Mouse (Mus musculus): ENCODE measurements at regions not wholly inside any gene's neighbourhood (a gene's known extent, or its start where the extent isn't known, plus 50 kb on each side); places are given as distances from the start of the nearest gene placed in this dataset.

- Histone ChIP-seq H3K4me1 (ENCODE audit: control insufficient read depth, insufficient read depth, low read length) (no peaks in the 10 kb centered on the region), H3K9ac (ENCODE audit: low read depth, low read length) (no peak overlapping the region), H3K27ac (no peak overlapping the region), H3K27me3 (ENCODE audit: control insufficient read depth, insufficient read depth, low read length) (no peaks in the 10 kb centered on the region), H3K4me3 (no peak overlapping the region), H3K36me3 (ENCODE audit: control insufficient read depth, insufficient read depth, low read length) (no peaks in the 10 kb centered on the region), H3K79me2 (replicated peaks; ENCODE audit: control insufficient read depth, insufficient read depth, low read length) (no peaks in the 10 kb centered on the region)
- TF ChIP-seq EP300 (IDR thresholded peaks at IDR 0.05; ENCODE audit: insufficient read depth, low read depth, low read length) (no peak), POLR2A (IDR thresholded peaks at IDR 0.05; ENCODE audit: insufficient read depth, low read depth, low read length) (no peak), CTCF (IDR thresholded peaks at IDR 0.05) (no peak)
- intact Hi-C loops (cut with DNase I), result no loop called here
- DNase-seq, result no peak
Measured at GRCm38 (mm10) chr5:12639549-12639948, 256.4 kb downstream of the Sema3d start.

GRCm38 (mm10) chr5:12646269-12646668, 263.1 kb downstream of the Sema3d start:
- Histone ChIP-seq H3K27me3 (ENCODE audit: control insufficient read depth, insufficient read depth, low read length) (no peaks in the 10 kb centered on the region), H3K36me3 (ENCODE audit: control insufficient read depth, insufficient read depth, low read length) (no peaks in the 10 kb centered on the region), H3K27ac (no peak overlapping the region), H3K79me2 (replicated peaks; ENCODE audit: control insufficient read depth, insufficient read depth, low read length) (no peaks in the 10 kb centered on the region), H3K4me1 (ENCODE audit: control insufficient read depth, insufficient read depth, low read length) (no peaks in the 10 kb centered on the region), H3K9ac (ENCODE audit: low read depth, low read length) (no peak overlapping the region), H3K4me3 (no peak overlapping the region)
- 88% methylated on average over 2 of the region's 2 CpGs for WGBS
- TF ChIP-seq CTCF (IDR thresholded peaks at IDR 0.05) (no peak), EP300 (IDR thresholded peaks at IDR 0.05; ENCODE audit: insufficient read depth, low read depth, low read length) (no peak), POLR2A (IDR thresholded peaks at IDR 0.05; ENCODE audit: insufficient read depth, low read depth, low read length) (no peak)
- intact Hi-C loops (cut with DNase I), result no loop called here
- no peak for DNase-seq

GRCm38 (mm10) chr5:12673666-12674065, 290.5 kb downstream of the Sema3d start:
- no peaks in the 10 kb centered on the region for H3K27me3 ChIP-seq (ENCODE audit: control insufficient read depth, insufficient read depth, low read length)
- no peaks in the 10 kb centered on the region for H3K79me2 ChIP-seq (replicated peaks; ENCODE audit: control insufficient read depth, insufficient read depth, low read length)
- no peak overlapping the region for H3K4me3 ChIP-seq
- no peaks in the 10 kb centered on the region for H3K4me1 ChIP-seq (ENCODE audit: control insufficient read depth, insufficient read depth, low read length)
- TF ChIP-seq CTCF (IDR thresholded peaks at IDR 0.05), result no peak
- TF ChIP-seq EP300 (IDR thresholded peaks at IDR 0.05; ENCODE audit: insufficient read depth, low read depth, low read length), result no peak
- no peak for TF ChIP-seq POLR2A (IDR thresholded peaks at IDR 0.05; ENCODE audit: insufficient read depth, low read depth, low read length)
- no peak for DNase-seq
- H3K36me3 ChIP-seq (ENCODE audit: control insufficient read depth, insufficient read depth, low read length), result no peaks in the 10 kb centered on the region
- no peak overlapping the region for H3K9ac ChIP-seq (ENCODE audit: low read depth, low read length)
- no peak overlapping the region for H3K27ac ChIP-seq
- intact Hi-C loops (cut with DNase I), result no loop called here
- 71% methylated on average over 2 of the region's 2 CpGs for WGBS

GRCm38 (mm10) chr5:12674134-12674533, 290.9 kb downstream of the Sema3d start:
- TF ChIP-seq POLR2A (IDR thresholded peaks at IDR 0.05; ENCODE audit: insufficient read depth, low read depth, low read length) (no peak), CTCF (IDR thresholded peaks at IDR 0.05) (no peak), EP300 (IDR thresholded peaks at IDR 0.05; ENCODE audit: insufficient read depth, low read depth, low read length) (no peak)
- no peak overlapping the region for H3K9ac ChIP-seq (ENCODE audit: low read depth, low read length)
- H3K4me3 ChIP-seq, result no peak overlapping the region
- WGBS, result 90% methylated on average over 4 of the region's 4 CpGs
- H3K79me2 ChIP-seq (replicated peaks; ENCODE audit: control insufficient read depth, insufficient read depth, low read length), result no peaks in the 10 kb centered on the region
- H3K4me1 ChIP-seq (ENCODE audit: control insufficient read depth, insufficient read depth, low read length), result no peaks in the 10 kb centered on the region
- H3K36me3 ChIP-seq (ENCODE audit: control insufficient read depth, insufficient read depth, low read length), result no peaks in the 10 kb centered on the region
- no peaks in the 10 kb centered on the region for H3K27me3 ChIP-seq (ENCODE audit: control insufficient read depth, insufficient read depth, low read length)
- H3K27ac ChIP-seq, result no peak overlapping the region
- DNase-seq, result no peak
- intact Hi-C loops (cut with DNase I), result no loop called here

- Histone ChIP-seq H3K79me2 (replicated peaks; ENCODE audit: control insufficient read depth, insufficient read depth, low read length) (no peaks in the 10 kb centered on the region), H3K36me3 (ENCODE audit: control insufficient read depth, insufficient read depth, low read length) (no peaks in the 10 kb centered on the region), H3K4me3 (no peak overlapping the region), H3K27me3 (ENCODE audit: control insufficient read depth, insufficient read depth, low read length) (no peaks in the 10 kb centered on the region), H3K4me1 (ENCODE audit: control insufficient read depth, insufficient read depth, low read length) (no peaks in the 10 kb centered on the region), H3K27ac (no peak overlapping the region), H3K9ac (ENCODE audit: low read depth, low read length) (no peak overlapping the region)
- intact Hi-C loops (cut with DNase I), result no loop called here
- TF ChIP-seq EP300 (IDR thresholded peaks at IDR 0.05; ENCODE audit: insufficient read depth, low read depth, low read length) (no peak), CTCF (IDR thresholded peaks at IDR 0.05) (no peak), POLR2A (IDR thresholded peaks at IDR 0.05; ENCODE audit: insufficient read depth, low read depth, low read length) (no peak)
- DNase-seq, result no peak
- 68% methylated on average over 3 of the region's 3 CpGs for WGBS
Measured at GRCm38 (mm10) chr5:12676712-12677111, 293.5 kb downstream of the Sema3d start.

- Histone ChIP-seq H3K4me3 (no peak overlapping the region), H3K4me1 (ENCODE audit: control insufficient read depth, insufficient read depth, low read length) (no peaks in the 10 kb centered on the region), H3K36me3 (ENCODE audit: control insufficient read depth, insufficient read depth, low read length) (no peaks in the 10 kb centered on the region), H3K9ac (ENCODE audit: low read depth, low read length) (no peak overlapping the region), H3K27ac (no peak overlapping the region), H3K27me3 (ENCODE audit: control insufficient read depth, insufficient read depth, low read length) (no peaks in the 10 kb centered on the region), H3K79me2 (replicated peaks; ENCODE audit: control insufficient read depth, insufficient read depth, low read length) (no peaks in the 10 kb centered on the region)
- TF ChIP-seq EP300 (IDR thresholded peaks at IDR 0.05; ENCODE audit: insufficient read depth, low read depth, low read length) (no peak), POLR2A (IDR thresholded peaks at IDR 0.05; ENCODE audit: insufficient read depth, low read depth, low read length) (no peak), CTCF (IDR thresholded peaks at IDR 0.05) (no peak)
- WGBS, result 82% methylated on average over 3 of the region's 3 CpGs
- DNase-seq, result no peak
- intact Hi-C loops (cut with DNase I), result no loop called here
Measured at GRCm38 (mm10) chr5:12714894-12715293, 331.7 kb downstream of the Sema3d start.

Measured in heart, adult 2 months (tissue).